9 mouse cellular contexts compared by ENCODE assay signal in the genomic region with DNA sequence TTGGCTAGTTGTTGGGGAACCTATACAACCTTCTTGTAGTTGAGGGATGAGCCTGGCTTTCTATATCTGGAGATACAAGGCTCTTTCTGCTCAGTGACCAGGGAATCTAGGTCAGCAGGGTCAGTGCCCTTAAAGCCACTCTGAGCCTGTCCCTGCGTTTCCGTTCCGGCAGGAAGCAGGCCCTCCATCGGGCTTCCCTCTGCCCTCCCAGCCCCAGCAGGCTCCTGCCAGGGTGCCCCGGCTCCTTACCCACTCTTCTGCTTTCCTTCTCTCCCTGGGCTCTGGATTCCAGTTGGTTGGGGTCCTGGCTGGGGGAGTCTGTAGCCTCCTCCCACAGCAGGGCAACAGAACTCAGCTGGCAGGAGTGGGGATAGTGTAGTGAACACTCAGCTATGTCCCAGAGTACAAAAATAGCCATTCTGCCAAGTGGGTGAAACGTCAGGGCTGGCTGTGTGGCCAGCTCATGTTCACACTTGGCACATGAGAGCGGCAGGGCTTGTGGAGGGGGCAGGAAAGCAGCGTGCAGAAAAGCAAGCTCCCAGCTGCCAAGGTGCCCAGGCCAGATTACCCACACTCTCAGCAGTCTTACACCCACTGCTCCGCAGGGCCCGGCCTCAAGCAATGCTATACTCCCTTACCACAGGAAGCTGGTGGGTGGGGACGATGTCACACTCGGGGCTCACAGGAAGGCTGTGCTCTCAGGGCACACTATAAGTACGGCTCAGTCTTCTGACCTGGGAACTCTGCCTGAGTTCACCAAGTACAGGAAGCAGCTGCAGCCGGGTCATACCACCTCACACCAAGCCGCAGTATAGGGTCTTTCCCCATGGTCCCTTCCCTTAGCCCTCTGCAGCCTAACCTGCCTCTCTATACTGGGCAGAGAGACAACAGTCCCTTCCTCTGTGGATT. TPM values are rescaled to one million over a fixed set of nuclear protein-coding genes. Genes with fewer than 3 reads are reported as not detected.
DNase-seq lines count a peak whose midpoint lies in the region; ATAC-seq and TF ChIP-seq lines count a peak whose summit lies in the region.
"Had no signal": no experiment of that assay in that cellular context is flagged by ENCODE, and none has a peak within 500 bp of the region (broad histone marks: within the 10 kb centered on the region; RNA-seq: fewer than 3 reads in every experiment).

No protein-coding gene starts in this region.

- intact Hi-C loops in left cerebral cortex, postnatal 25 days (cut with DNase I) = loop anchor here (5.0 kb wide), 1 partner anchor 74 kb away; no protein-coding TSS in a partner anchor

- H3K9ac ChIP-seq in midbrain, embryonic 11.5 days (ENCODE audit: low read length) = no peak overlapping the region
- no peak overlapping the region for H3K9ac ChIP-seq in intestine, postnatal 0 days (ENCODE audit: low read depth, low read length)

- H3K4me1 ChIP-seq in midbrain, embryonic 10.5 days = 0 out of 2 replicates have a peak, but pooled peaks cover 8% of the 10 kb centered on the region
- H3K4me1 ChIP-seq in midbrain, embryonic 11.5 days (ENCODE audit: control insufficient read depth, insufficient read depth, low read length) = no peaks in the 10 kb centered on the region
- 0 out of 2 replicates have a peak, but pooled peaks cover 3% of the 10 kb centered on the region for H3K4me1 ChIP-seq in intestine, postnatal 0 days (replicated peaks; ENCODE audit: control insufficient read depth, insufficient read depth, low read length)
- peaks cover 94% of the 10 kb centered on the region for H3K4me1 ChIP-seq in megakaryocyte, embryonic 14.5 days
- peaks cover 33% of the 10 kb centered on the region; the same call in 1 of the 2 replicates for H3K4me1 ChIP-seq in spleen, adult 2 months (ENCODE audit: control insufficient read depth, insufficient read depth, insufficient read length)

- no peak overlapping the region for H3K4me3 ChIP-seq in midbrain, embryonic 10.5 days
- no peak overlapping the region for H3K4me3 ChIP-seq in midbrain, embryonic 11.5 days (ENCODE audit: low read depth, low read length)
- H3K4me3 ChIP-seq in intestine, postnatal 0 days (ENCODE audit: low read depth, low read length) = no peak overlapping the region
- H3K4me3 ChIP-seq in megakaryocyte, embryonic 14.5 days (replicated peaks) = peak overlapping the region; percentile 88
- H3K4me3 ChIP-seq in spleen, adult 2 months (ENCODE audit: extremely low read depth, insufficient read depth, insufficient read length) = peak overlapping the region; percentile 65

- no peak for DNase-seq in midbrain, embryonic 10.5 days (ENCODE audit: low spot score)
- no peak for DNase-seq in midbrain, embryonic 11.5 days (ENCODE audit: low spot score, missing footprints)
- DNase-seq in cerebellum, postnatal 36 days = peak; percentile 70 to 71
- DNase-seq in left cerebral cortex, postnatal 25 days (ENCODE audit: low spot score in 2 of 2) = peak; percentile 60 to 91
- DNase-seq in spleen, adult 2 months (ENCODE audit: low read depth in 1 of 2, low spot score in 2 of 2) = peak; percentile 93 to 94

- no peak for ATAC-seq in midbrain, embryonic 11.5 days (ENCODE audit: low FRiP score)
- peak; percentile 95 for ATAC-seq in granulocyte monocyte progenitor cell, adult 5-6 weeks (replicated peaks; ENCODE audit: poor library complexity, severe bottlenecking)
- ATAC-seq in intestine, postnatal 0 days = peak; percentile 32; the same call in 1 of the 2 replicates

- WGBS in midbrain, embryonic 10.5 days = 85% methylated on average over 15 of the region's 15 CpGs
- WGBS in midbrain, embryonic 11.5 days = 81% methylated on average over 15 of the region's 15 CpGs
- WGBS in intestine, postnatal 0 days = 62% methylated on average over 15 of the region's 15 CpGs
- 2% methylated on average over 15 of the region's 15 CpGs for WGBS in spleen, adult 2 months

- peak; percentile 97 for TF ChIP-seq POLR2A in spleen, adult 2 months (IDR thresholded peaks at IDR 0.05; ENCODE audit: low read depth, low read length)

- TF ChIP-seq CTCF in intestine, postnatal 0 days (IDR thresholded peaks at IDR 0.05; ENCODE audit: low read depth) = no peak
- TF ChIP-seq CTCF in spleen, adult 2 months (IDR thresholded peaks at IDR 0.05; ENCODE audit: extremely low read depth, insufficient read depth, insufficient read length, insufficient replicate concordance) = no peak

- H3K27ac ChIP-seq in midbrain, embryonic 10.5 days (replicated peaks) = peak overlapping the region; percentile 49; the same call in 1 of the 2 replicates
- H3K27ac ChIP-seq in midbrain, embryonic 11.5 days (ENCODE audit: low read depth, low read length) = no peak overlapping the region
- H3K27ac ChIP-seq in intestine, postnatal 0 days (ENCODE audit: low read depth, low read length) = peak overlapping the region; percentile 55
- H3K27ac ChIP-seq in spleen, adult 2 months (ENCODE audit: insufficient read depth, low read length) = peak overlapping the region; percentile 98

- no peaks in the 10 kb centered on the region for H3K27me3 ChIP-seq in midbrain, embryonic 10.5 days (ENCODE audit: low read depth, poor library complexity, severe bottlenecking)
- H3K27me3 ChIP-seq in midbrain, embryonic 11.5 days (ENCODE audit: control insufficient read depth, insufficient read depth, low read length) = no peaks in the 10 kb centered on the region
- no peaks in the 10 kb centered on the region for H3K27me3 ChIP-seq in intestine, postnatal 0 days (replicated peaks; ENCODE audit: control insufficient read depth, insufficient read depth, low read length)
- H3K27me3 ChIP-seq in megakaryocyte, embryonic 14.5 days (replicated peaks) = no peaks in the 10 kb centered on the region
- H3K27me3 ChIP-seq in spleen, adult 2 months (ENCODE audit: control insufficient read depth, insufficient read depth, low read length) = no peaks in the 10 kb centered on the region

- H3K9me3 ChIP-seq in midbrain, embryonic 10.5 days (replicated peaks) = no peaks in the 10 kb centered on the region
- H3K9me3 ChIP-seq in midbrain, embryonic 11.5 days (ENCODE audit: control insufficient read depth, low read length) = no peaks in the 10 kb centered on the region
- no peaks in the 10 kb centered on the region for H3K9me3 ChIP-seq in intestine, postnatal 0 days (ENCODE audit: control insufficient read depth)
- no peaks in the 10 kb centered on the region for H3K9me3 ChIP-seq in megakaryocyte, embryonic 14.5 days
- H3K9me3 ChIP-seq: G1E had no signal

- peaks cover 7% of the 10 kb centered on the region for H3K36me3 ChIP-seq in midbrain, embryonic 10.5 days
- H3K36me3 ChIP-seq in midbrain, embryonic 11.5 days (ENCODE audit: control insufficient read depth, insufficient read depth, low read length) = no peaks in the 10 kb centered on the region
- H3K36me3 ChIP-seq in intestine, postnatal 0 days (ENCODE audit: control insufficient read depth, insufficient read depth) = no peaks in the 10 kb centered on the region
- H3K36me3 ChIP-seq in megakaryocyte, embryonic 14.5 days (replicated peaks; ENCODE audit: low read length) = peaks cover 72% of the 10 kb centered on the region
- peaks cover under 1% of the 10 kb centered on the region; the same call in 1 of the 2 replicates for H3K36me3 ChIP-seq in spleen, adult 2 months (ENCODE audit: control insufficient read depth, insufficient read depth, low read length)
- H3K36me3 ChIP-seq: G1E had no signal

- H3K4me2 ChIP-seq in midbrain, embryonic 11.5 days = no peak overlapping the region
- peak overlapping the region; percentile 30 for H3K4me2 ChIP-seq in intestine, postnatal 0 days (replicated peaks; ENCODE audit: low read depth)

RNA-seq across cellular contexts. Expression of a gene that starts 53.4 kb away (rescaled TPM):
- 9.3 and 12.4 TPM in 2 replicates for polyA plus RNA-seq in midbrain, embryonic 10.5 days (2016; fragmentation: Nextera tagmentation; extraction: Ambion mirVana)
- polyA plus RNA-seq in midbrain, embryonic 11.5 days (2014; fragmentation: Nextera tagmentation; extraction: Ambion mirVana) = 16.7 and 17.5 TPM in 2 replicates
- 30.9 and 46.2 TPM in 2 replicates for total RNA-seq in granulocyte monocyte progenitor cell, adult 5-6 weeks (2014; fragmentation: Nextera tagmentation)
- total RNA-seq in granulocyte monocyte progenitor cell, adult 5-6 weeks (2017) = 31.4 and 34.1 TPM in 2 replicates
- 28.1 and 32.1 TPM in 2 replicates for polyA plus RNA-seq in intestine, postnatal 0 days (2015; fragmentation: Nextera tagmentation; extraction: Ambion mirVana)
- 10 to 100 TPM; 81.1 to 87.2 TPM for total RNA-seq in left cerebral cortex, postnatal 25 days (2021)
- 11.0 and 13.6 TPM in 2 replicates for polyA plus RNA-seq in megakaryocyte, embryonic 14.5 days (2012; ENCODE audit: insufficient read depth, low replicate concordance)
- polyA plus RNA-seq in spleen, adult 2 months (2012; rRNA removed) = 41.8 and 45.9 TPM in 2 replicates

RNA-seq across cellular contexts. Expression of a gene that starts 54.5 kb away (rescaled TPM):
- polyA plus RNA-seq in midbrain, embryonic 10.5 days (2016; fragmentation: Nextera tagmentation; extraction: Ambion mirVana) = 41.6 and 48.9 TPM in 2 replicates
- polyA plus RNA-seq in midbrain, embryonic 11.5 days (2014; fragmentation: Nextera tagmentation; extraction: Ambion mirVana) = 37.8 and 46.3 TPM in 2 replicates
- total RNA-seq in granulocyte monocyte progenitor cell, adult 5-6 weeks (2014; fragmentation: Nextera tagmentation) = 0.19 and 0.39 TPM in 2 replicates
- 0.52 and 0.88 TPM in 2 replicates for total RNA-seq in granulocyte monocyte progenitor cell, adult 5-6 weeks (2017)
- polyA plus RNA-seq in intestine, postnatal 0 days (2015; fragmentation: Nextera tagmentation; extraction: Ambion mirVana) = 277 and 284 TPM in 2 replicates
- 100 to 1,000 TPM; 258 to 277 TPM for total RNA-seq in left cerebral cortex, postnatal 25 days (2021)
- 205 and 237 TPM in 2 replicates for polyA plus RNA-seq in megakaryocyte, embryonic 14.5 days (2012; ENCODE audit: insufficient read depth, low replicate concordance)
- polyA plus RNA-seq in spleen, adult 2 months (2012; rRNA removed) = 177 and 205 TPM in 2 replicates

Comparison
In these comparisons a context has a peak if more than half of its experiments do, and no peak if none do; other contexts are left out.
1. DNase-seq: peak in cerebellum, postnatal 36 days (2 of 2), left cerebral cortex, postnatal 25 days (2 of 2) and spleen, adult 2 months (2 of 2); none in midbrain, embryonic 10.5 days (single experiment) and midbrain, embryonic 11.5 days (single experiment).
2. H3K4me3 ChIP-seq: peak in megakaryocyte, embryonic 14.5 days (single experiment) and spleen, adult 2 months (single experiment); none in midbrain, embryonic 10.5 days (single experiment), midbrain, embryonic 11.5 days (single experiment) and intestine, postnatal 0 days (single experiment).